Mouse (Mus musculus) heart, adult 18-20 months (tissue): ENCODE measurements around the gene Tango2. TPM values are rescaled to one million over a fixed set of nuclear protein-coding genes. Genes with fewer than 3 reads are reported as not detected.

Source experiments
- DNase-seq, 2 experiments: peaks; one replicate each; pipeline ENCODE4 v3.0.0; 2021 to 2022; ENCODE audit warnings: mixed read lengths in 1 of 2
- microRNA-seq, 2 experiments: library from miRNA; unstranded; fragments of <30 nt; microRNA quantifications; one replicate each; pipeline ENCODE4 v1.2.0; 2022
- total RNA-seq, 2 experiments: library from RNA; stranded (reverse); gene quantifications; 2 replicates each; pipeline ENCODE4 v1.2.3; 2021

Gene Tango2
- total RNA-seq, 2 experiments from 2014 or later: 170 to 176 TPM

DNA sequence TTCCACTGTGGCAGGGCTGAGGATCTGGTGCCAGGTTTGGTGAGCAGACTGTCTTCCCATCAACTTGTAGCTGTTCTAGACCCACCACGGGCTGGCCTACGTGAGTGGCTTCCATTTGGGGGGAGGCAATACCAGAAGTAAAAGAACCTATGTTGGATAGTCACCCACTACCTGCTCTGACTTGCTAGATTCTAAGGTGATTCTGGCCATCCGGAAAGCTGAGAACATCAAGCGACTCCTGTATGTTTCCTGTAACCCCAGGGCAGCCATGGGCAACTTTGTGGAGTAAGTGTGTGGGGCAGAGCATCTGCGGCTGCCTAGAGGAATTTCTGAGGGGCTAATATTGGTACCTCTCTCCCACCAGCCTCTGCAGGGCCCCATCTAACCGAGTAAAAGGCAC is 95.2 kb downstream of the Tango2 start:
- no peak for DNase-seq

DNA sequence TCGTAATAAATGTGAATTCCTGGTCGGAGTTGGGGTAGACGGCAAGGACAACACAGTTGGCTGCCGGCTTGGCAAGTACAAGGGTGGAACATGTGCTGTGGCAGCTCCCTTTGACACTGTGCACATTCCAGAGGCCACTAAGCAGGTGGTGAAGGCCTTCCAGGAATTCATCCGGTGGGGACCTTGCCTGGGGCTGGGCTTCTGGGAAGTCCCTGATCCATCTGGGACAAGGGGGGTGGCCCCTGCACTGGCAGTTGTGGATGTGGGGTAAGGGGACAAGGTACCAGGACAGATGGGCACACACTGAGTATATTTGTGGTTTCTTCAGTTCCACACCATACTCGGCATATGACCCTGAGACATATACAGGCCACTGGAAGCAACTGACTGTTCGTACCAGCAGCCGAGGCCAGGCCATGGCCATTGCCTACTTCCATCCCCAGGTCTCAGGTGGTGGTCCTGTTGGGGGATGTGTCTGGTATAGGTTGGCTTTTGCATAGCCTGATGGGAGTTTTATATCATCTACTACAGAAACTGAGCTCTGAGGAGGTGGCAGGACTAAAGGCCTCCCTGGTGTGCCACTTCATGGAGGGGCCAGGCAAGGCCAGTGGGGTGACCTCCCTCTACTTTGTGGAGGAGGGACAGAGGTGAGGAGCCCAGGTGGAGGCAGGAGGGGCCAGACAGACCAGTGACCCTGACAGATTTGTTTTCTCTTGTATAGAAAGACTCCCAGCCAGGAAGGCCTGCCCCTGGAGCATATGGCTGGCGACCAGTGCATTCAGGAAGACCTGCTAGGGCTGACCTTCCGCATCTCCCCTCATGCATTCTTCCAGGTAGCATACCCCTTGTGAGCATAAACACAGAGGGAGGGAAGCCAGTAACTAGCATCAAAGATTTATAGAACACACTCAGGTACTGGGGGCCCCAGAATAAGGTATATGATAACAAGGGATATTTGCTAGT is 96.8 kb downstream of the Tango2 start:
- DNase-seq: no peak

Small RNA genes within 50 kb of the gene (microRNA-seq; reads per million reads assigned to microRNA genes)
- 0 reads per million in 2 experiments for gene Gm24572
- 0 reads per million in 2 experiments for gene Gm26219
- gene Mir1306: 129 to 227 reads per million in 2 experiments
- gene Mir185: 1,490 to 2,183 reads per million in 2 experiments

Other genes starting within 250 kb of the Tango2 start
- 1 to 10 TPM; 3.6 to 5.5 TPM for gene Rtn4r, start 220.5 kb downstream of the Tango2 start, total RNA-seq
- gene Ccdc188, start 130.2 kb downstream of the Tango2 start, total RNA-seq: not detected
- gene Zdhhc8, start 113.0 kb downstream of the Tango2 start, total RNA-seq: 10 to 100 TPM; 18.1 to 25.1 TPM
- 10 to 100 TPM; 13.8 to 16.7 TPM for gene Trmt2a, start 99.4 kb downstream of the Tango2 start, total RNA-seq
- 10 to 100 TPM; 36.3 to 42.5 TPM for gene Ranbp1, start 99.4 kb downstream of the Tango2 start, total RNA-seq
- gene Gm49776, start 89.8 kb downstream of the Tango2 start, total RNA-seq: not detected
- gene Dgcr8, start 58.9 kb downstream of the Tango2 start, total RNA-seq: 10 to 100 TPM; 10.9 to 12.4 TPM
- 10 to 100 TPM; 13.1 to 15.1 TPM for gene Arvcf, start 79 bp upstream of the Tango2 start, total RNA-seq
- 10 to 100 TPM; 42.9 to 44.4 TPM for gene Txnrd2, start 78.3 kb upstream of the Tango2 start, total RNA-seq
- 100 to 1,000 TPM; 123 to 141 TPM for gene Comt, start 78.7 kb upstream of the Tango2 start, total RNA-seq
- gene Gnb1l, start 150.6 kb upstream of the Tango2 start, total RNA-seq: 1 to 10 TPM; 6.1 to 6.4 TPM
- gene Rtl10, start 150.8 kb upstream of the Tango2 start, total RNA-seq: 1 to 10 TPM; 3.9 to 4.1 TPM
- gene Tbx1, start 242.6 kb upstream of the Tango2 start, total RNA-seq: 1 to 10 TPM; 1.1 to 1.3 TPM